Mouse (Mus musculus) forebrain, postnatal 0 days (tissue): Measurements from ENCODE around the gene Kif13a. TPM values are rescaled to one million over a fixed set of nuclear protein-coding genes. Genes with fewer than 3 reads are reported as not detected.
A peak's percentile ranks its signal among the peaks of the same experiment; 100 is the strongest.

Source experiments
- ATAC-seq: fragments of 200-750 bp; cut with Nextera tagmentation; 2 replicates; pipeline ENCODE4 v1.8.0; 2017; ENCODE audit warnings: mild to moderate bottlenecking, moderate library complexity
- DNase-seq: peaks from one replicate; pipeline ENCODE4 v3.0.0-alpha.2; 2015
- H3K27ac ChIP-seq: fragments of 300-500 bp; sonication (generic); 2 replicates; pipeline ENCODE4 v1.5.1; 2014; ENCODE audit warnings: low read depth, mild to moderate bottlenecking, antibody characterized with exemption, low read length, moderate library complexity, mixed read lengths
- H3K27me3 ChIP-seq: fragments of 300-500 bp; sonication (generic); 2 replicates; pipeline ENCODE4 v1.6.1; 2014; ENCODE audit warnings: mild to moderate bottlenecking, low read length, mixed read lengths; ENCODE audit not compliant: insufficient read depth
- H3K36me3 ChIP-seq: fragments of 300-500 bp; sonication (generic); 2 replicates; pipeline ENCODE4 v1.6.1; 2014; ENCODE audit warnings: mild to moderate bottlenecking, moderate library complexity; ENCODE audit not compliant: insufficient read depth
- H3K4me1 ChIP-seq: fragments of 300-500 bp; sonication (generic); 2 replicates; pipeline ENCODE4 v1.6.1; 2014; ENCODE audit warnings: antibody characterized with exemption; ENCODE audit not compliant: insufficient read depth
- H3K4me2 ChIP-seq: fragments of 300-500 bp; sonication (generic); 2 replicates; pipeline ENCODE4 v1.6.1; 2014; ENCODE audit warnings: low read depth, mild to moderate bottlenecking, moderate library complexity
- H3K4me3 ChIP-seq: fragments of 300-500 bp; sonication (generic); 2 replicates; pipeline ENCODE4 v1.5.1; 2014; ENCODE audit warnings: low read depth, low read length, mixed read lengths
- H3K9ac ChIP-seq: fragments of 300-500 bp; sonication (generic); 2 replicates; pipeline ENCODE4 v1.6.1; 2014; ENCODE audit warnings: mild to moderate bottlenecking
- H3K9me3 ChIP-seq: fragments of 300-500 bp; sonication (generic); 2 replicates; pipeline ENCODE4 v1.6.1; 2016; ENCODE audit warnings: low read length
- CTCF ChIP-seq: sonication (generic); IDR thresholded peaks from 2 replicates; pipeline ENCODE4 v1.5.1; 2016; ENCODE audit warnings: antibody characterized with exemption, control low read depth, low read depth
- WGBS: fragments of 180-500 bp; shearing (Covaris S2); extraction: QIAGEN DNeasy Blood & Tissue Kit; methylation state at CpG from one replicate; pipeline ENCODE4 v1.1.7; 2014; 5-methylcytosine and 5-hydroxymethylcytosine counted together
- polyA plus RNA-seq: library from polyadenylated mRNA; unstranded; fragments of >200 nt; fragmentation: Nextera tagmentation; extraction: Ambion mirVana; gene quantifications from 2 replicates; pipeline ENCODE4 v1.2.1, GENCODE M21; 2015
- total RNA-seq: library from RNA; depleted of rRNA; stranded (reverse); fragments of >200 nt; gene quantifications from 2 replicates; pipeline ENCODE4 v1.2.3, GENCODE M21; 2014; rRNA removed

The Kif13a gene
- total RNA-seq, result 17.8 and 19.7 TPM in 2 replicates
- 6.7 and 9.2 TPM in 2 replicates for polyA plus RNA-seq

GRCm38 (mm10) chr13:46929719-46930658 is at the start of gene Kif13a:
Gene Kif13a, minus strand, starts transcription at chr13:46929867.
- peaks cover 3% of the 10 kb centered on the region; the same call in 1 of the 2 replicates for H3K4me1 ChIP-seq
- H3K9ac ChIP-seq, result peak within 1 kb of the TSS; percentile 83
- TF ChIP-seq CTCF, result peak; percentile 41
- H3K4me2 ChIP-seq, result peak within 1 kb of the TSS; percentile 84
- no peaks in the 10 kb centered on the region for H3K27me3 ChIP-seq
- peak within 1 kb of the TSS; percentile 91 for H3K27ac ChIP-seq
- no peaks in the 10 kb centered on the region for H3K9me3 ChIP-seq
- under 1% methylated on average over 79 of the region's 96 CpGs for WGBS
- ATAC-seq (peak; percentile 89), DNase-seq (peak; percentile 92)
- no peaks in the 10 kb centered on the region for H3K36me3 ChIP-seq
- H3K4me3 ChIP-seq, result peak within 1 kb of the TSS; percentile 67

GRCm38 (mm10) chr13:46976532-46976931 is 46.9 kb upstream of the Kif13a start:
- H3K4me3 ChIP-seq, result no peak overlapping the region
- DNase-seq, result no peak
- no peak for TF ChIP-seq CTCF
- no peak overlapping the region for H3K9ac ChIP-seq
- H3K4me1 ChIP-seq, result no peaks in the 10 kb centered on the region; the same call in 1 of the 2 replicates
- H3K27ac ChIP-seq, result no peak overlapping the region
- no peaks in the 10 kb centered on the region for H3K27me3 ChIP-seq
- WGBS, result 93% methylated on average over 7 of the region's 7 CpGs
- H3K36me3 ChIP-seq, result no peaks in the 10 kb centered on the region
- H3K9me3 ChIP-seq, result no peaks in the 10 kb centered on the region
- ATAC-seq, result no peak
- no peak overlapping the region for H3K4me2 ChIP-seq

GRCm38 (mm10) chr13:46975930-46976329 is 46.3 kb upstream of the Kif13a start:
- H3K4me3 ChIP-seq, result no peak overlapping the region
- no peak overlapping the region for H3K27ac ChIP-seq
- no peaks in the 10 kb centered on the region for H3K36me3 ChIP-seq
- DNase-seq (no peak), ATAC-seq (no peak)
- TF ChIP-seq CTCF, result no peak
- 38% methylated on average over 4 of the region's 4 CpGs for WGBS
- no peak overlapping the region for H3K9ac ChIP-seq
- H3K9me3 ChIP-seq, result no peaks in the 10 kb centered on the region
- H3K4me2 ChIP-seq, result no peak overlapping the region
- no peaks in the 10 kb centered on the region; the same call in 1 of the 2 replicates for H3K4me1 ChIP-seq
- no peaks in the 10 kb centered on the region for H3K27me3 ChIP-seq

DNA sequence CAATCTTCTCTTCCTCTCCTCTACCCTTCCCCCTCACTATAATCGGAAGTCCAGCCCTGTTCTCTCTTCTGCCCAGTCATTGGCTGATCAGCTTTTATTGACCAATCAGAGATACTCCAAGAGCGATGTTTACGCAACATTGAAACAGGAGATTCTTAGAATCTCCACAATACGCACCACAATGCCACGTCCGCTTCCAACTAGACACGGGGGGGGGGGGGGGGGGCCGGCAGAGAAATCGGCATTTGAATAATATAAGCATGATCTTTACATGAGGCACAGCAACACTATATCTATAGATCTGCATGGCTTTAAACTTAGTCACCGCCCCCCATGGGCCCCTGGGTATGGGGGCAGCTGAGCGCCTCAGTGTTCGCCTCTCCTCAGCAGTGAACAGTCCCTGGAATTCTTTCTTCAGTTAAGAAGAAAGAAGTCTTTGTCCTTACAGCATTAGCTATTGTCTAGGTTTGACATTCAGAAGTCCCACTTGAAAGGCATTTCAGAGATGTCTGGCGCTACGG is 45.4 kb upstream of the Kif13a start:
- H3K27ac ChIP-seq, result no peak overlapping the region
- peak overlapping the region; percentile 30 for H3K4me3 ChIP-seq
- TF ChIP-seq CTCF, result no peak
- WGBS, result 7% methylated on average over 14 of the region's 14 CpGs
- peak overlapping the region; percentile 47 for H3K4me2 ChIP-seq
- DNase-seq (peak; percentile 40), ATAC-seq (peak; percentile 92)
- H3K27me3 ChIP-seq, result no peaks in the 10 kb centered on the region
- H3K4me1 ChIP-seq, result no peaks in the 10 kb centered on the region; the same call in 1 of the 2 replicates
- H3K36me3 ChIP-seq, result no peaks in the 10 kb centered on the region
- peak overlapping the region; percentile 25; the same call in 1 of the 2 replicates for H3K9ac ChIP-seq
- H3K9me3 ChIP-seq, result no peaks in the 10 kb centered on the region

DNA sequence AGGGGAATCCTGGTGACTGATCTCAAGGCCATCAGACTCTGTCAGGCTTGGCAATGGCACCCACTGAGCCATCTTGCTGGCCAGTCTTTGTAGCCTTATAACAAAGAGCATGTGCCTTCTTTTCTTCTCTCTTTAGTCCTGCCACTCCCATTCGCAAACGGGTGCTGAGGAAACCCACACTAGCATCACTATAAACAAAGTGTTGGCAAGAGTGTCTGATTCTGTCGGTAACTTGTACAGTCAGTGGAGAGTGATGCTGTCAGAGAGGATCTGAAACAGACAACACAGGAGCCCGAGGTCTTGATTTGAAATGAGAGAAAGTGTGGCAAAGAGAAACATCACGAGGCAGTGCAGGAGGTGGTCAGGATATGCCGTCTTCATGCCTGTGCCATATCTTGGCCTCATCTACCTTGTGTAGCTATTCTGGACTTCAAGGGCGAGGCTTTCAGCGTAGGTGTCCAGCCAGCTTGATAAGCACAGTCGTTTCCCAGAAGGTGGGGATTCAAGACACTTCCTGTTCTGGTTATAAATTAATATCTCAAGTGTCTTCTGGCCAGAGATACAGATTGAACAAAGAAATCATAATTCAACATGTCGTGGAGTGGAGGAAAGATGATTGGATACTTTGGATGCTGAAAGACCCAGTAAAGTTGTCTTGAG is 40.7 kb upstream of the Kif13a start:
- WGBS, result 81% methylated on average over 10 of the region's 10 CpGs
- Histone ChIP-seq H3K36me3 (no peaks in the 10 kb centered on the region), H3K9ac (no peak overlapping the region), H3K27ac (no peak overlapping the region), H3K9me3 (no peaks in the 10 kb centered on the region), H3K4me2 (no peak overlapping the region), H3K4me1 (no peaks in the 10 kb centered on the region; the same call in 1 of the 2 replicates), H3K27me3 (no peaks in the 10 kb centered on the region), H3K4me3 (no peak overlapping the region)
- no peak for ATAC-seq
- no peak for DNase-seq
- no peak for TF ChIP-seq CTCF

- Histone ChIP-seq H3K4me2 (no peak overlapping the region), H3K4me1 (no peaks in the 10 kb centered on the region), H3K4me3 (no peak overlapping the region), H3K27me3 (no peaks in the 10 kb centered on the region), H3K9ac (no peak overlapping the region), H3K27ac (no peak overlapping the region), H3K9me3 (no peaks in the 10 kb centered on the region), H3K36me3 (no peaks in the 10 kb centered on the region)
- WGBS, result 100% methylated on average over 2 of the region's 2 CpGs
- no peak for ATAC-seq
- no peak for TF ChIP-seq CTCF
- no peak for DNase-seq
Measured at GRCm38 (mm10) chr13:46968626-46969025, 39.0 kb upstream of the Kif13a start.
